Mouse (Mus musculus) bone marrow macrophage, adult 2 months (primary cell): ENCODE data around the gene Gcnt2.

ENCODE experiments used
- CTCF ChIP-seq: IDR thresholded peaks from 2 replicates; pipeline ENCODE4 v1.5.1; 2012; ENCODE audit warnings: low read depth, mild to moderate bottlenecking, low read length, moderate library complexity
- POLR2A ChIP-seq: IDR thresholded peaks from 2 replicates; pipeline ENCODE4 v1.6.1; 2012; ENCODE audit warnings: mild to moderate bottlenecking, low read depth, low read length, borderline replicate concordance

DNA sequence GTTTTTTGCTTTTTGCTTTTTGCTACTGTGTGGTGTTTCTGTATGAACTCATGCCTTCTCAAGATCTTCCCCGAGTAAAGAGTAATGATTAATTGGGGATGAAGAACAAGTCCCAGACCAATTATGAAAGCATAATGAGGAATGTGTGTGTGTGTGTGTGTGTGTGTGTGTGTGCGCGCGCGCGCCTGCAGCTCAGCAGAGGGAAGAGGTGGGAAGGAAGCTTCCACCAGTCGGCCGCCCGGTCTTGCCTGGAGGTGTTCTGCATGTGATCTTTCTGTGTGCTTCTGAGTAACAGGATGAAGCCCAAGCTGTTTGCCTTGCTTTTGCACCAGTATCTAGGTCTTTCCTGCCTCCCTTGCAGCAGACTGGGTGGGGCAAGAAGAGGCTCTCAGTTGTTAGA is 24.3 kb downstream of the Gcnt2 start:
- TF ChIP-seq CTCF (no peak), POLR2A (no peak)
